9 mouse cellular contexts compared by ENCODE assay signal in the genomic region with DNA sequence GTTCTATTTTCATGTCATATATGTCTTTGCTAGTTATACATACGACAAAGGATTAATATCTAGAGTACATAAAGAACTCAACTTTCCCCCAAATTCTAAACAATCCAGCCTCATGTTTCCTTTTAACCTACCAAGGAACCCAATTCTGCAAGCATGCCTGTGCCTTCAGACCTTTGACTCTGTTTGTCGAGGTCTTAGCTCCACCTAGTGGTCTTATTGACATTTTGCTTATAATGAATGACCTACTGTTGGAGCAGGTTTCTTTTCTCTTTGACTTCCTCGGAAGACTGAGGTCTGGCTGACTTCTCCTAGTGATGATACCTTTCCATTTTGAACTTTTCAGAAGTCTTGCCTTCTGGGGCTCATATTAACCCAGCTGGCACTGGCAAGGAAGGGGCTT.
DNase-seq lines count a peak whose midpoint lies in the region; ATAC-seq and TF ChIP-seq lines count a peak whose summit lies in the region.
"Had no signal": no experiment of that assay in that cellular context is flagged by ENCODE, and none has a peak within 500 bp of the region (broad histone marks: within the 10 kb centered on the region; RNA-seq: fewer than 3 reads in every experiment).

No protein-coding gene starts in this region.

- H3K9ac ChIP-seq in limb, embryonic 14.5 days (ENCODE audit: low read depth, low read length, severe bottlenecking) = no peak overlapping the region
- H3K9ac ChIP-seq: liver, embryonic 15.5 days had no signal

- H3K36me3 ChIP-seq in limb, embryonic 14.5 days (ENCODE audit: control insufficient read depth, insufficient read depth, low read length) = no peaks in the 10 kb centered on the region
- H3K36me3 ChIP-seq in splenic B cell, adult 2 months (ENCODE audit: control insufficient read depth, insufficient read depth, low read length, poor library complexity, severe bottlenecking) = no peaks in the 10 kb centered on the region
- H3K36me3 ChIP-seq: liver, embryonic 15.5 days had no signal

- H3K27me3 ChIP-seq in limb, embryonic 14.5 days (ENCODE audit: control insufficient read depth, insufficient read depth, low read length) = no peaks in the 10 kb centered on the region
- no peaks in the 10 kb centered on the region for H3K27me3 ChIP-seq in splenic B cell, adult 2 months (ENCODE audit: control insufficient read depth, insufficient read depth, low read length, poor library complexity, severe bottlenecking)
- H3K27me3 ChIP-seq: liver, embryonic 15.5 days had no signal

- H3K4me2 ChIP-seq in limb, embryonic 14.5 days (replicated peaks; ENCODE audit: low read depth, low read length, severe bottlenecking) = no peak overlapping the region
- H3K4me2 ChIP-seq: liver, embryonic 15.5 days had no signal

- TF ChIP-seq POLR2A in limb, embryonic 14.5 days (IDR thresholded peaks at IDR 0.05; ENCODE audit: borderline replicate concordance, extremely low read depth, insufficient read depth, insufficient read length) = no peak

- WGBS in limb, embryonic 14.5 days = 8% methylated on average over 3 of the region's 3 CpGs

- H3K27ac ChIP-seq in limb, embryonic 14.5 days (replicated peaks; ENCODE audit: low read depth, low read length) = no peak overlapping the region
- H3K27ac ChIP-seq: liver, embryonic 15.5 days had no signal

- H3K4me1 ChIP-seq in limb, embryonic 14.5 days (ENCODE audit: control insufficient read depth, insufficient read depth, low read length) = no peaks in the 10 kb centered on the region
- H3K4me1 ChIP-seq: liver, embryonic 15.5 days had no signal

- DNase-seq in frontal cortex, postnatal 36 days (ENCODE audit: low spot score in 2 of 2) = peak; percentile 3 to 28
- no peak for DNase-seq in frontal cortex, postnatal 10 days (ENCODE audit: low spot score in 2 of 2)
- peak; percentile 71 for DNase-seq in 3T3-L1 (ENCODE audit: low read depth, low spot score)
- peak; percentile 8 for DNase-seq in adrenal gland, adult 8-10 months
- peak; percentile 6 for DNase-seq in heart, postnatal 4 days
- DNase-seq in limb, embryonic 14.5 days (ENCODE audit: low spot score) = peak; percentile 66
- peak; percentile 10 for DNase-seq in splenic B cell, adult 2 months (ENCODE audit: low read depth, low spot score)
- no peak for DNase-seq in frontal cortex, postnatal 25 days (ENCODE audit: low spot score in 2 of 2)

- no peak overlapping the region for H3K4me3 ChIP-seq in limb, embryonic 14.5 days (replicated peaks; ENCODE audit: low read length)
- H3K4me3 ChIP-seq: liver, embryonic 15.5 days had no signal

- no peaks in the 10 kb centered on the region for H3K9me3 ChIP-seq in limb, embryonic 14.5 days (ENCODE audit: control insufficient read depth, low read length)
- H3K9me3 ChIP-seq: liver, embryonic 15.5 days had no signal

- ATAC-seq in limb, embryonic 14.5 days (ENCODE audit: low FRiP score, low read depth) = no peak

Comparison
In these comparisons a context has a peak if more than half of its experiments do, and no peak if none do; other contexts are left out.
1. DNase-seq: peak in frontal cortex, postnatal 36 days (2 of 2), 3T3-L1 (single experiment), adrenal gland, adult 8-10 months (single experiment), heart, postnatal 4 days (single experiment), limb, embryonic 14.5 days (single experiment) and splenic B cell, adult 2 months (single experiment); none in frontal cortex, postnatal 10 days (0 of 2) and frontal cortex, postnatal 25 days (0 of 2).